Mouse (Mus musculus) heart, adult 18-20 months (tissue): ENCODE data around the gene Dync1li2. TPM values are rescaled to one million over a fixed set of nuclear protein-coding genes. Genes with fewer than 3 reads are reported as not detected.

Experiments
- DNase-seq, 2 experiments: peaks; one replicate each; pipeline ENCODE4 v3.0.0; 2021 to 2022; ENCODE audit warnings: mixed read lengths in 1 of 2
- long read RNA-seq, 2 experiments: library from polyadenylated mRNA; stranded (forward); transcript quantifications; one replicate each; pipeline ENCODE4 v2.0.0; 2021
- total RNA-seq, 2 experiments: library from RNA; stranded (reverse); gene quantifications; 2 replicates each; pipeline ENCODE4 v1.2.3; 2021

Gene Dync1li2
- total RNA-seq: 10 to 100 TPM; 89.0 to 94.5 TPM
- long read RNA-seq, experiment 1, full-length matches to known transcripts: 37 of 46 reads
- long read RNA-seq, experiment 1, partial matches to known transcripts: 3 of 46 reads
- long read RNA-seq, experiment 1, other reads (novel, unspliced or antisense): 6 of 46 reads
- long read RNA-seq, experiment 2, full-length matches to known transcripts: 14 of 19 reads
- long read RNA-seq, experiment 2, partial matches to known transcripts: 0 of 19 reads
- long read RNA-seq, experiment 2, other reads (novel, unspliced or antisense): 5 of 19 reads

GRCm38 (mm10) chr8:104442299-104443124 is at the start of gene Dync1li2:
Gene Dync1li2 (minus strand): TSS chr8:104443047.
- peak; percentile 92 to 97 for DNase-seq

GRCm38 (mm10) chr8:104479091-104479490 is 36.2 kb upstream of the Dync1li2 start:
- DNase-seq: no peak

- no peak for DNase-seq
These were observed 29.6 kb upstream of the Dync1li2 start for GRCm38 (mm10) chr8:104472465-104472864.

- no peak for DNase-seq
These were observed 24.6 kb upstream of the Dync1li2 start for GRCm38 (mm10) chr8:104467463-104467862.

GRCm38 (mm10) chr8:104452177-104452576 is 9.3 kb upstream of the Dync1li2 start:
- DNase-seq: no peak

- DNase-seq: no peak
These were observed 5.9 kb upstream of the Dync1li2 start for GRCm38 (mm10) chr8:104448796-104449195.

GRCm38 (mm10) chr8:104446016-104446415 is 3.2 kb upstream of the Dync1li2 start:
- no peak for DNase-seq

GRCm38 (mm10) chr8:104445248-104445647 is 2.4 kb upstream of the Dync1li2 start:
- DNase-seq: no peak

- DNase-seq: no peak
These were observed 355 bp upstream of the Dync1li2 start for GRCm38 (mm10) chr8:104443125-104443679.

GRCm38 (mm10) chr8:104441613-104442012 is 1.2 kb downstream of the Dync1li2 start:
- DNase-seq: no peak

GRCm38 (mm10) chr8:104439461-104439860 is 3.4 kb downstream of the Dync1li2 start:
- DNase-seq: no peak

- no peak for DNase-seq
These were observed 5.2 kb downstream of the Dync1li2 start for GRCm38 (mm10) chr8:104437494-104438135.

GRCm38 (mm10) chr8:104436591-104436990 is 6.3 kb downstream of the Dync1li2 start:
- DNase-seq: no peak

GRCm38 (mm10) chr8:104436038-104436437 is 6.8 kb downstream of the Dync1li2 start:
- peak; percentile 98 to 99 for DNase-seq

GRCm38 (mm10) chr8:104434826-104435354 is 8.0 kb downstream of the Dync1li2 start:
- no peak for DNase-seq

- peak; percentile 36 to 37 for DNase-seq
These were observed 8.6 kb downstream of the Dync1li2 start for GRCm38 (mm10) chr8:104434275-104434674.

GRCm38 (mm10) chr8:104433191-104433842 is 9.5 kb downstream of the Dync1li2 start:
- no peak for DNase-seq

- DNase-seq: no peak
These were observed 10.2 kb downstream of the Dync1li2 start for GRCm38 (mm10) chr8:104432656-104433055.

- DNase-seq: no peak
These were observed 12.6 kb downstream of the Dync1li2 start for GRCm38 (mm10) chr8:104430230-104430629.

GRCm38 (mm10) chr8:104427703-104428102 is 15.1 kb downstream of the Dync1li2 start:
- no peak for DNase-seq

GRCm38 (mm10) chr8:104422313-104422712 is 20.5 kb downstream of the Dync1li2 start:
- DNase-seq: no peak

GRCm38 (mm10) chr8:104416022-104416421 is 26.8 kb downstream of the Dync1li2 start:
- DNase-seq: no peak
